Mouse (Mus musculus): ENCODE measurements at regions not wholly inside any gene's neighbourhood (a gene's known extent, or its start where the extent isn't known, plus 50 kb on each side); places are given as distances from the start of the nearest gene placed in this dataset.

- Histone ChIP-seq H3K4me3 (no peak overlapping the region), H3K9ac (no peak overlapping the region), H3K36me3 (replicated peaks) (no peaks in the 10 kb centered on the region), H3K27ac (no peak overlapping the region), H3K9me3 (no peaks in the 10 kb centered on the region), H3K4me2 (no peak overlapping the region), H3K4me1 (no peaks in the 10 kb centered on the region), H3K27me3 (replicated peaks) (no peaks in the 10 kb centered on the region)
- whole genome bisulfite sequencing, result 88% methylated on average over 5 of the region's 5 CpGs
- no peak for ATAC-seq (replicated peaks)
These were observed 104.8 kb upstream of the Ubr2 start for GRCm38 (mm10) chr17:47115141-47115540.

- H3K27ac ChIP-seq, result no peak overlapping the region
- no peak overlapping the region for H3K4me2 ChIP-seq
- H3K4me1 ChIP-seq, result no peaks in the 10 kb centered on the region
- H3K9ac ChIP-seq, result no peak overlapping the region
- H3K36me3 ChIP-seq (replicated peaks), result no peaks in the 10 kb centered on the region
- H3K9me3 ChIP-seq, result no peaks in the 10 kb centered on the region
- no peaks in the 10 kb centered on the region for H3K27me3 ChIP-seq (replicated peaks)
- no peak for ATAC-seq (replicated peaks)
- H3K4me3 ChIP-seq, result no peak overlapping the region
- 85% methylated on average over 7 of the region's 7 CpGs for WGBS
These were observed 104.4 kb upstream of the Ubr2 start for GRCm38 (mm10) chr17:47114736-47115135.

- no peak overlapping the region for H3K27ac ChIP-seq
- H3K9ac ChIP-seq, result no peak overlapping the region
- WGBS, result 90% methylated on average over 16 of the region's 16 CpGs
- no peak overlapping the region for H3K4me2 ChIP-seq
- ATAC-seq (replicated peaks), result no peak
- no peaks in the 10 kb centered on the region for H3K4me1 ChIP-seq
- no peaks in the 10 kb centered on the region for H3K27me3 ChIP-seq (replicated peaks)
- no peaks in the 10 kb centered on the region for H3K36me3 ChIP-seq (replicated peaks)
- no peak overlapping the region for H3K4me3 ChIP-seq
- no peaks in the 10 kb centered on the region for H3K9me3 ChIP-seq
These were observed 102.3 kb upstream of the Ubr2 start for GRCm38 (mm10) chr17:47112556-47113225.

GRCm38 (mm10) chr17:47110836-47111235 lies 100.5 kb upstream of the Ubr2 start:
- no peaks in the 10 kb centered on the region for H3K9me3 ChIP-seq
- no peak for ATAC-seq (replicated peaks)
- no peaks in the 10 kb centered on the region for H3K27me3 ChIP-seq (replicated peaks)
- H3K27ac ChIP-seq, result no peak overlapping the region
- no peaks in the 10 kb centered on the region for H3K36me3 ChIP-seq (replicated peaks)
- 88% methylated on average over 4 of the region's 4 CpGs for WGBS
- no peak overlapping the region for H3K4me2 ChIP-seq
- H3K9ac ChIP-seq, result no peak overlapping the region
- no peak overlapping the region for H3K4me3 ChIP-seq
- no peaks in the 10 kb centered on the region for H3K4me1 ChIP-seq

DNA sequence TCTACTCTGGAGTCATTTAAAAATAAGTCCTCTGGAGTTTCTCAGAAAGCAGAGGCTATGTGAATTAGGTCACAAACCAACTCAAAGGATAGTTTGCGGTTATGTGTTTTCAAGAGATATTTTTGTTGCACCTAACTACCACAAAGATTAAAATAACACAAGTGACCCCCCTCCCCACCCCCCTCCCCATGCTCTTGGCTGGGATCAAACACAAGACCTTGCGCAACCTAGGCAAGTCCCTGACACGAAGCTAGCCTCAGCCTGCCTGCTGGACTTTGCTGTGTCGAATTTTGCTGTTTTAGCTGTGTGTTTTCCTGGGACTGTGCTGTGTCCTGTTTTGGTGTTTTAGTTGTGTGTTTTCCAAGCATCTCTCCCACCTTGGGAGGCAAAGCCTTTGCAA lies 94.0 kb upstream of the Ubr2 start:
- Histone ChIP-seq H3K27me3 (replicated peaks) (no peaks in the 10 kb centered on the region), H3K27ac (no peak overlapping the region), H3K9me3 (no peaks in the 10 kb centered on the region), H3K4me3 (no peak overlapping the region), H3K4me1 (no peaks in the 10 kb centered on the region), H3K36me3 (replicated peaks) (no peaks in the 10 kb centered on the region), H3K9ac (no peak overlapping the region), H3K4me2 (no peak overlapping the region)
- no peak for ATAC-seq (replicated peaks)
- WGBS, result 85% methylated on average over 4 of the region's 4 CpGs

DNA sequence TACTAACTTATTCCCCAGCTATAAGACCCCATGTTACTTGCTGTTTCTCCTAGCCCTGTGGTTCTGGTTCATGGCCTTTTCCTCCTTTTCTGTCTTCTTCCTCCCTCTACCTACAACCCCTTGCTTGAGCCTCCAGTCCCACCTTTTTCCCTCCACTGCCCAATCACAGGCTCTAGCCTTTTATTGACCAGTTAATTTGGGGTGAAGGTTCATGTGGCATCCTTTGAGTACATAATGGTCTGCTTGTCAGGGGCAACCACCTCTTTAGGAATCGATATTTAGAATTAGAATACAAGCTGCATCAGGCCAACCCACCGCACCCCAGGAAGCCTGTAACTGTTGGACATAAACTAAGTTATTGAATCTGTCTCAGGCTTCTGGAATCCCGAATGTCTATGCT lies 84.8 kb upstream of the Ubr2 start:
- Histone ChIP-seq H3K4me3 (no peak overlapping the region), H3K9ac (no peak overlapping the region), H3K27me3 (replicated peaks) (no peaks in the 10 kb centered on the region), H3K36me3 (replicated peaks) (no peaks in the 10 kb centered on the region), H3K27ac (no peak overlapping the region), H3K4me2 (no peak overlapping the region), H3K9me3 (no peaks in the 10 kb centered on the region), H3K4me1 (no peaks in the 10 kb centered on the region)
- ATAC-seq (replicated peaks), result no peak
- WGBS, result 85% methylated on average over 3 of the region's 3 CpGs

DNA sequence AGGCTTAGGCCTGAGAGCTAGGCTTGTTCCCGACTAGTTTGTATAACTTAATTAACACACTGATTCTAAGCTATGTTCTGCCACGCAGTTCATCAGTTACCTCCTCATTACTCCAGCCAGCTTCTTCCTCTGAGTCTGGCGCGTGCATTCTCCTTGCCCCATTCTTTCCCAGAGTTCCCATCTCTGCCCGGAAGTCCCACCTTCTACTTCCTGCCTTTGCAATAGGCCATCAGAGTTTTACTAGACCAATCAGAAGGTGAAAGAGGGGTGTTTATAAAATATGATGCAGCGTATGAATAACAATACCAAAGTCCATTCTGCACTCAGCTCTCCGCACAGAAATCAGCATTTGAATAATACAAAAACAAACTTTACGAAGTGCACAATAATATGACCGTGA lies 81.7 kb upstream of the Ubr2 start:
- ATAC-seq (replicated peaks), result no peak
- H3K36me3 ChIP-seq (replicated peaks), result no peaks in the 10 kb centered on the region
- H3K9ac ChIP-seq, result no peak overlapping the region
- H3K4me1 ChIP-seq, result no peaks in the 10 kb centered on the region
- no peak overlapping the region for H3K4me3 ChIP-seq
- no peak overlapping the region for H3K4me2 ChIP-seq
- WGBS, result 92% methylated on average over 9 of the region's 9 CpGs
- H3K27ac ChIP-seq, result no peak overlapping the region
- H3K27me3 ChIP-seq (replicated peaks), result no peaks in the 10 kb centered on the region
- no peaks in the 10 kb centered on the region for H3K9me3 ChIP-seq

- H3K9ac ChIP-seq, result no peak overlapping the region
- WGBS, result 81% methylated on average over 3 of the region's 3 CpGs
These were observed 79.4 kb upstream of the Ubr2 start for GRCm38 (mm10) chr17:47089769-47090168.

GRCm38 (mm10) chr17:47069206-47069605 lies 58.9 kb upstream of the Ubr2 start:
- no peaks in the 10 kb centered on the region for H3K36me3 ChIP-seq (replicated peaks)
- no peaks in the 10 kb centered on the region for H3K4me1 ChIP-seq
- H3K4me2 ChIP-seq, result no peak overlapping the region
- no peaks in the 10 kb centered on the region for H3K27me3 ChIP-seq (replicated peaks)
- ATAC-seq (replicated peaks), result no peak
- H3K4me3 ChIP-seq, result no peak overlapping the region
- H3K27ac ChIP-seq, result no peak overlapping the region
- no peaks in the 10 kb centered on the region for H3K9me3 ChIP-seq
- no peak overlapping the region for H3K9ac ChIP-seq
- WGBS, result 95% methylated on average over 2 of the region's 2 CpGs

More at GRCm38 (mm10) chr17:47089769-47090168, 79.4 kb upstream of the Ubr2 start:
- Histone ChIP-seq H3K9me3 (no peaks in the 10 kb centered on the region), H3K4me2 (no peak overlapping the region), H3K4me1 (no peaks in the 10 kb centered on the region), H3K27me3 (replicated peaks) (no peaks in the 10 kb centered on the region), H3K36me3 (replicated peaks) (no peaks in the 10 kb centered on the region), H3K4me3 (no peak overlapping the region), H3K27ac (no peak overlapping the region)
- no peak for ATAC-seq (replicated peaks)

- Histone ChIP-seq H3K27me3 (replicated peaks) (no peaks in the 10 kb centered on the region), H3K27ac (no peak overlapping the region), H3K36me3 (replicated peaks) (no peaks in the 10 kb centered on the region), H3K4me2 (no peak overlapping the region), H3K4me3 (no peak overlapping the region), H3K4me1 (no peaks in the 10 kb centered on the region), H3K9me3 (no peaks in the 10 kb centered on the region), H3K9ac (no peak overlapping the region)
- no peak for ATAC-seq (replicated peaks)
- 80% methylated on average over 4 of the region's 4 CpGs for WGBS
These were observed 55.0 kb upstream of the Ubr2 start for GRCm38 (mm10) chr17:47065307-47065901.

DNA sequence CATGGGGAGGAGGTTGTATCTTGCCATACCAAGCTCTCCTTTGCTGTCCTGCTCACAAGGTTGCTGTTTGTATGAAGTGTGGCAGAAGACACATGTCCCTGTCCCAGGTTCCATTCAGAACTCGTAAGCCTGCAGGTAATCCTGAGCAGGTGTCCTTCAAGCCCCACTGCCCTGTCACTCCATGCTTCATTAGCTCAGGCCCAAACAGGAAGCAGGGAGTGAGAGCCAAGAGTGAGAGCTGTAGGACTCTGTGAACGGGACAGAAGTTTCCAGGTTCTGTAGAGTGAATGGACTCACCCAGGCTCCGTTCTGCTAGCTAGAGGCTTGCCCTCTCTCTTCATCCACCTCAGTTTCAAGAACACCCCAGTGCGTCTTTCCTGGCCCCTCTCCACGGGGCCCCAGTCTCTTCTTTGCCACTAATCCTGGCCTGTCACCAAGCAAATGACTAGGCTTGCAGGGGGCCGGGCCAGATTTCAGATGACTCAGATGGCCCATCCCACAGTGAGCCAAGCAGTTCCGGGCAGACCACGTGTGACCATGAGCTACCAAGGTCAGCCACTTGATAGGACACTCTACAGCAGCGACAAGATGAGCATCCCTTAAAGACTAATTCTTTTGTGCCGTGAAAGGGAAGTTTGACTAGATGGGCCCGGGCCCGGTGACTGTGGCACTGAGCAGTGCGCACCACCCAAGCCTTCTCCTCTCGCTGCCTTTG lies 54.4 kb upstream of the Ubr2 start:
- 71% methylated on average over 14 of the region's 14 CpGs for WGBS
- Histone ChIP-seq H3K4me2 (no peak overlapping the region), H3K36me3 (replicated peaks) (no peaks in the 10 kb centered on the region), H3K4me3 (no peak overlapping the region), H3K27me3 (replicated peaks) (no peaks in the 10 kb centered on the region), H3K4me1 (no peaks in the 10 kb centered on the region), H3K27ac (no peak overlapping the region), H3K9ac (no peak overlapping the region), H3K9me3 (no peaks in the 10 kb centered on the region)
- ATAC-seq (replicated peaks), result no peak

DNA sequence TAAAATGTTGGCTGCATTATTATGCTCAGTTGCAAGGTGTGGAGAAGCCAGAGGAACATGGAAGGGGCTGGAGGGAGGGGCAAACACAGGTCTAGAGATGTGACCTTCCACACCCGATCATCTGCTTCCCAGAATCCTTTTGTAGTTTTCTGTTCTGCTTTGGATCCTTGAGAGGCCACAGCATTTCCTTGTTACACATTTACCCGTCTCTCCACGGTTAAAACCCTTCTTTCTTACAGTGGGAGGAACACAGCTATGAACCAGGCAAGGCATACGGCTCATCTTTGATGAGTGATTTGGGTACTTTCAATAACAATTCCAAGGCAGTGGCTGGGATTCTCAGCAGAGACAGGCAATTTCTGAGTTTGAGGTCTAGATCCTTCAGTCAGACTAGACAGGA lies 53.6 kb upstream of the Ubr2 start:
- Histone ChIP-seq H3K36me3 (replicated peaks) (no peaks in the 10 kb centered on the region), H3K9ac (no peak overlapping the region), H3K4me3 (no peak overlapping the region), H3K27me3 (replicated peaks) (no peaks in the 10 kb centered on the region), H3K27ac (no peak overlapping the region), H3K9me3 (no peaks in the 10 kb centered on the region), H3K4me2 (no peak overlapping the region), H3K4me1 (no peaks in the 10 kb centered on the region)
- ATAC-seq (replicated peaks), result no peak
- WGBS, result 93% methylated on average over 4 of the region's 4 CpGs
